Comparison of ENCODE assay signal across 26 mouse cellular contexts in genomic region chr19:7102039-7102438, GRCm38 (mm10). TPM values are rescaled to one million over a fixed set of nuclear protein-coding genes. Genes with fewer than 3 reads are reported as not detected.
A peak's percentile ranks its signal among the peaks of the same experiment; 100 is the strongest.
DNase-seq lines count a peak whose midpoint lies in the region; ATAC-seq and TF ChIP-seq lines count a peak whose summit lies in the region.
"Had no signal": no experiment of that assay in that cellular context is flagged by ENCODE, and none has a peak within 500 bp of the region (broad histone marks: within the 10 kb centered on the region; RNA-seq: fewer than 3 reads in every experiment).

No protein-coding gene starts in this region.

- peaks cover 56% of the 10 kb centered on the region for H3K27me3 ChIP-seq in hindbrain, embryonic 13.5 days
- no peaks in the 10 kb centered on the region for H3K27me3 ChIP-seq in hindbrain, postnatal 0 days (ENCODE audit: insufficient read depth, low read length)
- peaks cover 42% of the 10 kb centered on the region for H3K27me3 ChIP-seq in midbrain, embryonic 13.5 days
- 0 out of 2 replicates have a peak, but pooled peaks cover under 1% of the 10 kb centered on the region for H3K27me3 ChIP-seq in midbrain, postnatal 0 days (ENCODE audit: insufficient read depth, low read length)
- H3K27me3 ChIP-seq in neural tube, embryonic 15.5 days (replicated peaks): peaks cover 16% of the 10 kb centered on the region
- H3K27me3 ChIP-seq in cerebellum, adult 2 months (ENCODE audit: control insufficient read depth, insufficient read depth, low read length): no peaks in the 10 kb centered on the region

- no peak for ATAC-seq in hindbrain, embryonic 13.5 days (ENCODE audit: low FRiP score)
- no peak for ATAC-seq in hindbrain, postnatal 0 days
- ATAC-seq in midbrain, embryonic 13.5 days: no peak
- ATAC-seq in midbrain, postnatal 0 days (ENCODE audit: low FRiP score): no peak
- ATAC-seq in neural tube, embryonic 15.5 days (ENCODE audit: low FRiP score): no peak
- ATAC-seq: CD4-positive, CD25-positive, alpha-beta regulatory T cell, adult 4 months; forebrain, postnatal 0 days; intestine, postnatal 0 days had no signal

- H3K4me3 ChIP-seq in hindbrain, embryonic 13.5 days: no peak overlapping the region
- no peak overlapping the region for H3K4me3 ChIP-seq in hindbrain, postnatal 0 days (ENCODE audit: low read length)
- no peak overlapping the region for H3K4me3 ChIP-seq in midbrain, embryonic 13.5 days (replicated peaks)
- no peak overlapping the region for H3K4me3 ChIP-seq in midbrain, postnatal 0 days (ENCODE audit: low read depth, low read length)
- H3K4me3 ChIP-seq in neural tube, embryonic 15.5 days (replicated peaks): no peak overlapping the region
- H3K4me3 ChIP-seq in cerebellum, adult 2 months (replicated peaks; ENCODE audit: insufficient read depth, low read depth, low read length): no peak overlapping the region
- H3K4me3 ChIP-seq: embryonic facial prominence, embryonic 10.5 days; embryonic facial prominence, embryonic 13.5 days; erythroblast, embryonic 14.5 days; forebrain, embryonic 12.5 days; gastrocnemius, adult 2 months had no signal

- TF ChIP-seq POLR2A in brain, embryonic 14.5 days (IDR thresholded peaks at IDR 0.05; ENCODE audit: borderline replicate concordance, extremely low read depth, insufficient read depth, insufficient read length, poor library complexity, severe bottlenecking): no peak
- TF ChIP-seq POLR2A in cerebellum, adult 2 months (IDR thresholded peaks at IDR 0.05; ENCODE audit: borderline replicate concordance, insufficient read depth, low read length): no peak

- H3K36me3 ChIP-seq in hindbrain, embryonic 13.5 days: no peaks in the 10 kb centered on the region
- no peaks in the 10 kb centered on the region for H3K36me3 ChIP-seq in hindbrain, postnatal 0 days (ENCODE audit: insufficient read depth, low read length)
- no peaks in the 10 kb centered on the region for H3K36me3 ChIP-seq in midbrain, embryonic 13.5 days
- no peaks in the 10 kb centered on the region for H3K36me3 ChIP-seq in midbrain, postnatal 0 days (ENCODE audit: insufficient read depth, low read length)
- no peaks in the 10 kb centered on the region for H3K36me3 ChIP-seq in neural tube, embryonic 15.5 days
- H3K36me3 ChIP-seq: embryonic facial prominence, embryonic 10.5 days; embryonic facial prominence, embryonic 13.5 days; forebrain, embryonic 12.5 days had no signal

- no peaks in the 10 kb centered on the region for H3K9me3 ChIP-seq in hindbrain, embryonic 13.5 days
- no peaks in the 10 kb centered on the region for H3K9me3 ChIP-seq in hindbrain, postnatal 0 days (ENCODE audit: low read length)
- H3K9me3 ChIP-seq in midbrain, embryonic 13.5 days: no peaks in the 10 kb centered on the region
- no peaks in the 10 kb centered on the region for H3K9me3 ChIP-seq in midbrain, postnatal 0 days (ENCODE audit: low read length)
- H3K9me3 ChIP-seq in neural tube, embryonic 15.5 days (replicated peaks): no peaks in the 10 kb centered on the region
- H3K9me3 ChIP-seq: embryonic facial prominence, embryonic 10.5 days; embryonic facial prominence, embryonic 13.5 days; forebrain, embryonic 12.5 days had no signal

- peaks cover 68% of the 10 kb centered on the region for H3K4me1 ChIP-seq in hindbrain, embryonic 13.5 days (replicated peaks)
- peaks cover 11% of the 10 kb centered on the region for H3K4me1 ChIP-seq in hindbrain, postnatal 0 days (ENCODE audit: insufficient read depth, low read length)
- H3K4me1 ChIP-seq in midbrain, embryonic 13.5 days (replicated peaks): peaks cover 63% of the 10 kb centered on the region
- peaks cover 12% of the 10 kb centered on the region; the same call in 1 of the 2 replicates for H3K4me1 ChIP-seq in midbrain, postnatal 0 days (ENCODE audit: insufficient read depth, low read length)
- peaks cover 48% of the 10 kb centered on the region for H3K4me1 ChIP-seq in neural tube, embryonic 15.5 days
- peaks cover 30% of the 10 kb centered on the region for H3K4me1 ChIP-seq in cerebellum, adult 2 months (ENCODE audit: control insufficient read depth, insufficient read depth, low read length)

- 44% methylated on average over 10 of the region's 10 CpGs for WGBS in hindbrain, embryonic 13.5 days
- 40% methylated on average over 10 of the region's 10 CpGs for WGBS in hindbrain, postnatal 0 days
- 59% methylated on average over 10 of the region's 10 CpGs for whole genome bisulfite sequencing in midbrain, embryonic 13.5 days
- WGBS in midbrain, postnatal 0 days: 47% methylated on average over 10 of the region's 10 CpGs
- 49% methylated on average over 10 of the region's 10 CpGs for WGBS in neural tube, embryonic 15.5 days
- 78% methylated on average over 10 of the region's 10 CpGs for WGBS in cerebellum, adult 2 months

- peak overlapping the region; percentile 75; the same call in 1 of the 2 replicates for H3K27ac ChIP-seq in hindbrain, embryonic 13.5 days
- no peak overlapping the region for H3K27ac ChIP-seq in hindbrain, postnatal 0 days
- H3K27ac ChIP-seq in midbrain, embryonic 13.5 days: peak overlapping the region; percentile 58
- H3K27ac ChIP-seq in midbrain, postnatal 0 days (ENCODE audit: low read depth, low read length): no peak overlapping the region
- H3K27ac ChIP-seq in neural tube, embryonic 15.5 days (replicated peaks): peak overlapping the region; percentile 28; the same call in 1 of the 2 replicates
- H3K27ac ChIP-seq in cerebellum, adult 2 months (ENCODE audit: insufficient read depth, low read length): no peak overlapping the region
- H3K27ac ChIP-seq: embryonic facial prominence, embryonic 10.5 days; embryonic facial prominence, embryonic 13.5 days; forebrain, embryonic 12.5 days had no signal

- no peak for TF ChIP-seq CTCF in hindbrain, postnatal 0 days (IDR thresholded peaks at IDR 0.05; ENCODE audit: low read depth)
- no peak for TF ChIP-seq CTCF in midbrain, postnatal 0 days (IDR thresholded peaks at IDR 0.05)
- TF ChIP-seq CTCF in brain, embryonic 14.5 days (IDR thresholded peaks at IDR 0.05; ENCODE audit: borderline replicate concordance, extremely low read depth, insufficient read depth, insufficient read length): no peak
- TF ChIP-seq CTCF in cerebellum, adult 2 months (IDR thresholded peaks at IDR 0.05; ENCODE audit: borderline replicate concordance, insufficient read depth, low read depth, low read length): no peak

- no peak overlapping the region for H3K4me2 ChIP-seq in hindbrain, embryonic 13.5 days
- no peak overlapping the region for H3K4me2 ChIP-seq in hindbrain, postnatal 0 days (ENCODE audit: low read depth, low read length)
- no peak overlapping the region for H3K4me2 ChIP-seq in midbrain, embryonic 13.5 days (replicated peaks)
- H3K4me2 ChIP-seq in midbrain, postnatal 0 days (ENCODE audit: low read depth, low read length, poor library complexity, severe bottlenecking): no peak overlapping the region
- no peak overlapping the region for H3K4me2 ChIP-seq in neural tube, embryonic 15.5 days
- H3K4me2 ChIP-seq: embryonic facial prominence, embryonic 13.5 days; forebrain, embryonic 12.5 days; heart, embryonic 11.5 days had no signal

- H3K9ac ChIP-seq in hindbrain, embryonic 13.5 days: no peak overlapping the region
- no peak overlapping the region for H3K9ac ChIP-seq in hindbrain, postnatal 0 days (replicated peaks; ENCODE audit: low read length)
- H3K9ac ChIP-seq in midbrain, embryonic 13.5 days (replicated peaks): no peak overlapping the region
- H3K9ac ChIP-seq in midbrain, postnatal 0 days (replicated peaks; ENCODE audit: low read length, poor library complexity, severe bottlenecking): no peak overlapping the region
- no peak overlapping the region for H3K9ac ChIP-seq in neural tube, embryonic 15.5 days (replicated peaks)
- H3K9ac ChIP-seq: embryonic facial prominence, embryonic 13.5 days; forebrain, embryonic 12.5 days had no signal

- DNase-seq in hindbrain, postnatal 0 days (ENCODE audit: low spot score): no peak
- no peak for DNase-seq in midbrain, postnatal 0 days (ENCODE audit: low spot score)
- DNase-seq in brain, embryonic 14.5 days (ENCODE audit: low read depth): peak; percentile 64
- no peak for DNase-seq in cerebellum, adult 2 months
- DNase-seq: adrenal gland, adult 8-10 months; adrenal gland, postnatal 25 days; cerebellum, adult 8-10 months; cerebellum, postnatal 10 days; cerebellum, postnatal 36 days; embryo, embryonic 11 days; forebrain, postnatal 0 days; gastrocnemius, adult 2 months; gastrocnemius, postnatal 14 days; heart, adult 11 months had no signal

RNA-seq across cellular contexts. Expression of gene Flrt1, which starts 3.5 kb away (rescaled TPM):
- polyA plus RNA-seq in hindbrain, embryonic 13.5 days (2015; fragmentation: Nextera tagmentation; extraction: Ambion mirVana): 7.1 and 8.1 TPM in 2 replicates
- 8.4 and 10.1 TPM in 2 replicates for total RNA-seq in hindbrain, postnatal 0 days (2014; rRNA removed)
- polyA plus RNA-seq in hindbrain, postnatal 0 days (2015; fragmentation: Nextera tagmentation; extraction: Ambion mirVana): 7.8 and 8.1 TPM in 2 replicates
- polyA plus RNA-seq in midbrain, embryonic 13.5 days (2015; fragmentation: Nextera tagmentation; extraction: Ambion mirVana): 8.3 and 9.2 TPM in 2 replicates
- total RNA-seq in midbrain, postnatal 0 days (2014; rRNA removed): 9.9 and 11.4 TPM in 2 replicates
- 9.8 and 11.9 TPM in 2 replicates for polyA plus RNA-seq in midbrain, postnatal 0 days (2015; fragmentation: Nextera tagmentation; extraction: Ambion mirVana)
- 2.5 and 4.3 TPM in 2 replicates for polyA plus RNA-seq in brain, embryonic 14.5 days (2012; rRNA removed)
- 10.5 and 10.9 TPM in 2 replicates for polyA plus RNA-seq in neural tube, embryonic 15.5 days (2015; fragmentation: Nextera tagmentation; extraction: Ambion mirVana)
- polyA plus RNA-seq in cerebellum, adult 2 months (2012; rRNA removed): 5.4 and 6.2 TPM in 2 replicates
- total RNA-seq: hematopoietic stem cell, adult 5-6 weeks; MEL had no signal
- polyA plus RNA-seq: erythroblast, embryonic 14.5 days had no signal

RNA-seq across cellular contexts. Expression of gene Macrod1, which starts 45.4 kb away (rescaled TPM):
- polyA plus RNA-seq in hindbrain, embryonic 13.5 days (2015; fragmentation: Nextera tagmentation; extraction: Ambion mirVana): 4.2 and 5.3 TPM in 2 replicates
- 4.8 and 9.5 TPM in 2 replicates for total RNA-seq in hindbrain, postnatal 0 days (2014; rRNA removed)
- polyA plus RNA-seq in hindbrain, postnatal 0 days (2015; fragmentation: Nextera tagmentation; extraction: Ambion mirVana): 6.5 and 6.7 TPM in 2 replicates
- 2.9 and 3.0 TPM in 2 replicates for polyA plus RNA-seq in midbrain, embryonic 13.5 days (2015; fragmentation: Nextera tagmentation; extraction: Ambion mirVana)
- total RNA-seq in midbrain, postnatal 0 days (2014; rRNA removed): 1.4 and 5.1 TPM in 2 replicates
- polyA plus RNA-seq in midbrain, postnatal 0 days (2015; fragmentation: Nextera tagmentation; extraction: Ambion mirVana): 5.9 and 6.2 TPM in 2 replicates
- polyA plus RNA-seq in brain, embryonic 14.5 days (2012; rRNA removed): 5.7 and 8.2 TPM in 2 replicates
- polyA plus RNA-seq in neural tube, embryonic 15.5 days (2015; fragmentation: Nextera tagmentation; extraction: Ambion mirVana): 7.2 and 7.7 TPM in 2 replicates
- 30.8 and 33.8 TPM in 2 replicates for polyA plus RNA-seq in cerebellum, adult 2 months (2012; rRNA removed)

Comparison
In these comparisons a context has a peak if more than half of its experiments do, and no peak if none do; other contexts are left out.
1. H3K27ac ChIP-seq: peak in hindbrain, embryonic 13.5 days (single experiment), midbrain, embryonic 13.5 days (single experiment) and neural tube, embryonic 15.5 days (single experiment); none in hindbrain, postnatal 0 days (single experiment), midbrain, postnatal 0 days (single experiment) and cerebellum, adult 2 months (single experiment).